Mouse (Mus musculus): ENCODE measurements around the gene Nmt1. TPM values are rescaled to one million over a fixed set of nuclear protein-coding genes. Genes with fewer than 3 reads are reported as not detected.

Gene Nmt1
- 48.6 and 56.3 TPM in 2 replicates for total RNA-seq (2014; rRNA removed)
- 39.1 and 40.5 TPM in 2 replicates for polyA plus RNA-seq (2015; fragmentation: Nextera tagmentation; extraction: Ambion mirVana)

DNA sequence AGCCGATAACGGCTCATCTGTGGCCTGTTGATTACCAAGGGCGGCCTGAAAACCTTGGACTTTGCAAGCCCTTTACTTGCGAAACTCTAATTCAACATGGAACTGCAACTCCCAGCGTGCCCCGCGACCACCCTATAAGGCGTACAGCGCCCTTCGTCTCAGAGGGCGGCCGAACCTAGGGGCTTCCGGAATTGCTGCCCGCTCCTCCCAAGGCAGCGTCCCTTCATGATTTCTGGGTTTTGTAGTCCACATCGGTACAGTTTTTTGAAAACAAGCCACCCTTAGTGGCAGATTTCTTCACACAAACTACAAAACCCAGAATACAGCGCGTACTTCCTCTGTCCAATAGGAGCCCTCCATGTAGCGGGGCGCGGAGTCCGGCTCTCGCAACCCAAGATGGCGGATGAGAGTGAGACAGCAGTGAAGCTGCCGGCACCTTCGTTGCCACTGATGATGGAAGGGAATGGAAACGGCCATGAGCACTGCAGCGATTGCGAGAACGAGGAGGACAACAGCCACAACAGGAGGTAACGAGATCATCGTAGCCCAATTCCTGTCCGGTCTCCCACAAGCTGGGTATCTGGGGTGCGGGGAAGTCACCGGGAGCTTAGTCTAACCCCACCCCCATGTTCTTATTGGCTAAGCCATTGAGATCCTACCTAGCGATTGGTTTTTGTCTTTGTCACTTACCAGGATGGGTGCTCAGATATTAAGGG lies at the start of gene Nmt1, which contains the start of gene Dcakd:
Nmt1 (plus strand) TSS at position 15 of the 716 bp plus-strand sequence.
Dcakd (minus strand) TSS at position 158 of the 716 bp plus-strand sequence.
- TF ChIP-seq CTCF (IDR thresholded peaks at IDR 0.05): peak; percentile 10; the same call in 1 of the 2 replicates
- Histone ChIP-seq H3K9ac (replicated peaks; ENCODE audit: low read length, poor library complexity, severe bottlenecking) (peak within 1 kb of the TSS; percentile 73), H3K27me3 (ENCODE audit: insufficient read depth, low read length) (no peaks in the 10 kb centered on the region), H3K4me2 (ENCODE audit: low read depth, low read length, poor library complexity, severe bottlenecking) (peak within 1 kb of the TSS; percentile 58), H3K4me1 (ENCODE audit: insufficient read depth, low read length) (peaks cover 12% of the 10 kb centered on the region; the same call in 1 of the 2 replicates), H3K27ac (ENCODE audit: low read depth, low read length) (peak within 1 kb of the TSS; percentile 81), H3K4me3 (ENCODE audit: low read depth, low read length) (peak within 1 kb of the TSS; percentile 66), H3K9me3 (ENCODE audit: low read length) (no peaks in the 10 kb centered on the region), H3K36me3 (ENCODE audit: insufficient read depth, low read length) (no peaks in the 10 kb centered on the region)
- under 1% methylated on average over 36 of the region's 36 CpGs for WGBS
- ATAC-seq (ENCODE audit: low FRiP score): peak; percentile 99
- DNase-seq (ENCODE audit: low spot score): peak; percentile 99

DNA sequence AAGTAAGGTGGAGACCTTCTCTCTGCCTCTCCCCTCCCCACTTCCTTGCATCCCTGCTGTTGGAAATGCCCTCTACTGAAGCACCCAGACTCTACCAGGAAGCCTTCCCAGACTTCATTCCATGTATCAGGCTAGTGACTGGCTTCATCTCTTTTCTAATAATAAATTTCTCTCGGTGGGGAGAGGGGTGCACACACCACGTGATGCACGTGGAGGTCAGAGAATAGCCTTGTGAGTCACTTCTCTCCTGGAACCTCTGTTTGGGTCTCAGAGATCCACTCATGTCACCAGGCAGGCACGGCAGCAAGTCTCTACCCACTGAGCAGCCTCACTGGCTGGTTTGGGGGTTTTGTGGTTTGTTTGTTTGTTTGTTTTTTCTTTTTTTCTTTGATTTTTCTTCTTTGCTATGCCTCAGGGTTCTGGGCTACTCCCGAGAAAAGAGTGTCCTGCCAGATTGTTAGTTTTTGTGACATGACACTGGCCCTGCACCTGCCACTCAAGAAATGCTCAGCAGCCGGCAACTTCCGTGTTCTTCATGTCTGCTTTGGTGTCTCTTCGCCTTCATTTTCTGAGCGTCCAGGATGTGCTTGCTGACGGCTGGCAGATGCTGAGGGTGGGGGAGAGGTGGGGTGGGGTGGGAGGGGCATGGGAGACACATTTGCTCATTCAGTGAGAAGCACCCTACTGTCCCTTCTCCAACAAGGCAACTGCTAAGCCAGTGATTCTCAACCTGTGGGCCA lies 46.7 kb upstream of the Nmt1 start:
- WGBS: 65% methylated on average over 10 of the region's 10 CpGs

DNA sequence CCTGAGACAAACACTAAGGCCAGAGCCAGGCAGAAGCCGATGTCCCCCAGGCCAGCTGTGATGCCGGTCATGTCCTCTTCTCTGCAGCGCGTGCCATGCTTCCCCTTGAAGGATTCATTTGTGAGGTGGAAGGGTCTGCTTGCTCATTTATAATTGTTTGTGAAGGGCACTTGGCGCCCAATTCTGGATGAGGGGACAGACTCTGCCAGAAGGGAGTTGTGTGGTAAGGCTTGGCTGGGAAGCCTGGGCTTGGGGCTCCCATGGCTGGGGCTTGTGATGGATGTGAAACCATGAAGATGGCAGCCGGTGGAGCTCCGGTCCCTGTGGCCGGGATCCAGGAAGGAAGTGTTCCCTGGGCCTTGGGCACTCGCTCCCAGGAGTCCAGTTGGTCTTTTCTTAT lies 43.9 kb upstream of the Nmt1 start:
- WGBS: 91% methylated on average over 9 of the region's 9 CpGs
- H3K27ac ChIP-seq (ENCODE audit: low read depth, low read length): no peak overlapping the region

More for the DNA sequence above, 46.7 kb upstream of the Nmt1 start:
- Histone ChIP-seq H3K27me3 (ENCODE audit: insufficient read depth, low read length) (no peaks in the 10 kb centered on the region), H3K36me3 (ENCODE audit: insufficient read depth, low read length) (no peaks in the 10 kb centered on the region), H3K4me1 (ENCODE audit: insufficient read depth, low read length) (no peaks in the 10 kb centered on the region), H3K4me2 (ENCODE audit: low read depth, low read length, poor library complexity, severe bottlenecking) (no peak overlapping the region), H3K9me3 (ENCODE audit: low read length) (no peaks in the 10 kb centered on the region), H3K9ac (replicated peaks; ENCODE audit: low read length, poor library complexity, severe bottlenecking) (no peak overlapping the region), H3K4me3 (ENCODE audit: low read depth, low read length) (no peak overlapping the region), H3K27ac (ENCODE audit: low read depth, low read length) (no peak overlapping the region)
- ATAC-seq (ENCODE audit: low FRiP score) (no peak), DNase-seq (ENCODE audit: low spot score) (no peak)
- TF ChIP-seq CTCF (IDR thresholded peaks at IDR 0.05): no peak

DNA sequence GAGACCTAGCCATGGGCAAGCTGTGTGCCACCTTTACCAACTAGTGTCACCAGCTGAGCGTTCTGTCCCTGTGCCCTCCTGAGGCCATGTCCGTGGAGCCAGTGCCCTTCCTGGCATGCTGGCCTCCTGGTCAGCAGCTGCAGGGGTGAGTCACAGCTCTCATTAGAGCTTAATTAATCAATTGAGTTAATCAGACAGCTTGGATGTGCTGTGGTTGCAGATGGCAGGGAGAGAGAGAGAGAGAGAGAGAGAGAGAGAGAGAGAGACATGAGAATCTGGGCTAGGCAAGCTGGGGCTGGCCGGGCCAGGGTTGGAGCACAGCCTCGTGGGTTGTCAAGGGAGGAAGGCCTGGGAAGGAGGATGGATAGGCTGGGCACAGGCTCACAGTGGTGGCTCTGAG lies 43.4 kb upstream of the Nmt1 start:
- WGBS: 50% methylated on average over 4 of the region's 4 CpGs

More for the DNA sequence above, 43.9 kb upstream of the Nmt1 start:
- H3K9me3 ChIP-seq (ENCODE audit: low read length): no peaks in the 10 kb centered on the region
- no peaks in the 10 kb centered on the region for H3K4me1 ChIP-seq (ENCODE audit: insufficient read depth, low read length)
- ATAC-seq (ENCODE audit: low FRiP score): no peak
- no peaks in the 10 kb centered on the region for H3K36me3 ChIP-seq (ENCODE audit: insufficient read depth, low read length)
- no peak for DNase-seq (ENCODE audit: low spot score)
- H3K27me3 ChIP-seq (ENCODE audit: insufficient read depth, low read length): peaks cover 1% of the 10 kb centered on the region; the same call in 1 of the 2 replicates
- TF ChIP-seq CTCF (IDR thresholded peaks at IDR 0.05): no peak
- H3K4me3 ChIP-seq (ENCODE audit: low read depth, low read length): no peak overlapping the region
- H3K9ac ChIP-seq (replicated peaks; ENCODE audit: low read length, poor library complexity, severe bottlenecking): no peak overlapping the region
- H3K4me2 ChIP-seq (ENCODE audit: low read depth, low read length, poor library complexity, severe bottlenecking): no peak overlapping the region

DNA sequence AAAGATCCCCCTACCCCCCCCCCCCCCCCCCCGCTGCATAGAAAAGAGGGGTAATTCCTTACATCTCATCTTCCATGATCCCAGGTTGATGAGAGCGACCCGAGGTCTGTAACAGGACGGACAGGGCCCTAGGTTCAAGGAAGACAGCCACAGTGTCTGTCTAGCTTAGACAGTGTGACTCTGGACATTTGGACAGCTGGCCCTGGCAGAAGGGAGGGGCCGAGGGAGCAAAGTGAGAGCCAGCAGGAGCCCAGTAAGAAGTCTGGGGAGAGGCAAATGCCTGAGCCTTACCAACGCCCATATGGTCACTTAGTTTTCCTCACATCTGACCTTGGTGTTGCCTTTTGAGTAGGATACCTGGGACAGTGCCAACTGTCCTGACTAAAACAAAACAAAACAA lies 42.8 kb upstream of the Nmt1 start:
- DNase-seq (ENCODE audit: low spot score) (no peak), ATAC-seq (ENCODE audit: low FRiP score) (no peak)
- H3K27ac ChIP-seq (ENCODE audit: low read depth, low read length): no peak overlapping the region
- H3K4me3 ChIP-seq (ENCODE audit: low read depth, low read length): no peak overlapping the region
- H3K36me3 ChIP-seq (ENCODE audit: insufficient read depth, low read length): no peaks in the 10 kb centered on the region
- no peaks in the 10 kb centered on the region for H3K9me3 ChIP-seq (ENCODE audit: low read length)
- WGBS: 58% methylated on average over 6 of the region's 6 CpGs
- H3K4me1 ChIP-seq (ENCODE audit: insufficient read depth, low read length): 0 out of 2 replicates have a peak, but pooled peaks cover 5% of the 10 kb centered on the region
- no peak for TF ChIP-seq CTCF (IDR thresholded peaks at IDR 0.05)
- no peak overlapping the region for H3K9ac ChIP-seq (replicated peaks; ENCODE audit: low read length, poor library complexity, severe bottlenecking)
- no peak overlapping the region for H3K4me2 ChIP-seq (ENCODE audit: low read depth, low read length, poor library complexity, severe bottlenecking)
- peaks cover 8% of the 10 kb centered on the region; the same call in 1 of the 2 replicates for H3K27me3 ChIP-seq (ENCODE audit: insufficient read depth, low read length)

More for the DNA sequence above, 43.4 kb upstream of the Nmt1 start:
- H3K36me3 ChIP-seq (ENCODE audit: insufficient read depth, low read length): no peaks in the 10 kb centered on the region
- no peak overlapping the region for H3K9ac ChIP-seq (replicated peaks; ENCODE audit: low read length, poor library complexity, severe bottlenecking)
- no peak overlapping the region for H3K4me2 ChIP-seq (ENCODE audit: low read depth, low read length, poor library complexity, severe bottlenecking)
- no peak overlapping the region for H3K4me3 ChIP-seq (ENCODE audit: low read depth, low read length)
- H3K27me3 ChIP-seq (ENCODE audit: insufficient read depth, low read length): peaks cover 6% of the 10 kb centered on the region; the same call in 1 of the 2 replicates
- DNase-seq (ENCODE audit: low spot score) (no peak), ATAC-seq (ENCODE audit: low FRiP score) (no peak)
- TF ChIP-seq CTCF (IDR thresholded peaks at IDR 0.05): no peak
- 0 out of 2 replicates have a peak, but pooled peaks cover 2% of the 10 kb centered on the region for H3K4me1 ChIP-seq (ENCODE audit: insufficient read depth, low read length)
- H3K9me3 ChIP-seq (ENCODE audit: low read length): no peaks in the 10 kb centered on the region
- no peak overlapping the region for H3K27ac ChIP-seq (ENCODE audit: low read depth, low read length)
